Mouse (Mus musculus) heart, embryonic 13.5 days (tissue): ENCODE results near the gene Plod2. TPM values are rescaled to one million over a fixed set of nuclear protein-coding genes. Genes with fewer than 3 reads are reported as not detected.

ENCODE experiments used
- polyA plus RNA-seq: library from polyadenylated mRNA; unstranded; fragments of >200 nt; fragmentation: Nextera tagmentation; extraction: Ambion mirVana; gene quantifications from 2 replicates; pipeline ENCODE4 v1.2.1, GENCODE M21; 2015

Gene Plod2
- polyA plus RNA-seq, 1 experiment from 2014 or later, result 30.1 TPM

Other genes with a start within 250 kb of the Plod2 start
- not detected in 2 replicates for gene 1700057G04Rik, start 232.8 kb upstream of the Plod2 start, polyA plus RNA-seq
- gene Plscr4, start 84.8 kb upstream of the Plod2 start, polyA plus RNA-seq, result 3.9 and 4.7 TPM in 2 replicates